Mouse (Mus musculus): Measurements from ENCODE around the gene Pkp2.
A peak's percentile ranks its signal among the peaks of the same experiment; 100 is the strongest.

Pkp2 gene

DNA sequence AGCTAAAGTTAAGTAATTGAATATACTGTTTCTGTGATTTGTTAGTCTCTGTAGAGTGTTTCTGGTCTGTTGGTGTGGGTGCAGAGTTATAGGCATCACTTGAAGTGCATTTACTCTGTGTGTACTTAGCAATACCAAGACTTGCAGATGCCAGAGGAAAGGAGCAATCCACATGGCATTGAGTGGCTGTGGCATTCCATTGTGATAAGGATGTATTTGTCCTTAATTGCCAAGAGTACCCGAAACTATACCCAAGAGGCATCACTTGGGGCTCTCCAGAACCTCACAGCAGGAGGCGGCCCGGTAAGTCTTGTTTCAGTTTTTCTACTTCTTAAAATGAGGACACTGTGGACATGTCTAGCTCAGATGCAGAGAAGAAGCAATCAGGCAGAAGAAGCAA, 49.3 kb downstream of the Pkp2 start:
- DNase-seq, result no peak

DNA sequence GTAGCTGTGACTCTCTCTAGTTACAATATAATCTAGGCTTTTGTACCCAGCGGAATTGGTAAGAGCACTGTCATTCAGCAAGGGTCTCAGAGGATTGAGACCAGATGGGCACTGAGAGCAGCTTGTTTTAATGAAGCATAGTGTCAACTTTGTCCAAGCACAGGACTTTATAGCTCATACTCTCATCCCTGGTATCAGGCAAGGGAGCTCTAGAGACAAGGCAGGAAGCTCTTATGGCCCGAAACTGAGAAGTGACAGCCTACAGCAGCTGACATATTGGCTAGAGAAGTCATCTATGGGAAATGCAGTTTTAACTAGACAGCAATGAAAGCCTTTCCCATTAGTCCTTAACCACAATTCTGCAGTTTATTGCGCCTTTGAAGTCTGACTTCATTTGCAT, 59.9 kb downstream of the Pkp2 start:
- no peak for DNase-seq

DNA sequence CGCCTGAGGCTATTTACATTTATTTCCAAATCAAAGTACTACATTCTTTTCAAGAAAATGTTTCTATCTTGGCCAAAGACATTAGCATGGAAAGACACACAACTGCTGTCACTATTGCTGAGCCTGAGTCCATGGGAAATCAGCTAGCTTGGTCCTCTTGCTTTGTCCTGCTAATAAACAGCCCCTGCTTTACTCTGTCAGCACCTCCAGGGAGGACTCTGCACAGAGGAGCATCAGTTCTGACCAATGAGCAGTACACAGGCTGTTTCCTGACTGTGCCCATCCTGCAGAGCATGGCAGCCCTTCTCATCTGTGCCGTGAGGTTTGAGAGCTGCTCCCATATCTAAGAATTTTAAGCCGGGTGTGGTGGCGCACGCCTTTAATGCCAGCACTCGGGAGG, 60.6 kb downstream of the Pkp2 start:
- no peak for DNase-seq

DNA sequence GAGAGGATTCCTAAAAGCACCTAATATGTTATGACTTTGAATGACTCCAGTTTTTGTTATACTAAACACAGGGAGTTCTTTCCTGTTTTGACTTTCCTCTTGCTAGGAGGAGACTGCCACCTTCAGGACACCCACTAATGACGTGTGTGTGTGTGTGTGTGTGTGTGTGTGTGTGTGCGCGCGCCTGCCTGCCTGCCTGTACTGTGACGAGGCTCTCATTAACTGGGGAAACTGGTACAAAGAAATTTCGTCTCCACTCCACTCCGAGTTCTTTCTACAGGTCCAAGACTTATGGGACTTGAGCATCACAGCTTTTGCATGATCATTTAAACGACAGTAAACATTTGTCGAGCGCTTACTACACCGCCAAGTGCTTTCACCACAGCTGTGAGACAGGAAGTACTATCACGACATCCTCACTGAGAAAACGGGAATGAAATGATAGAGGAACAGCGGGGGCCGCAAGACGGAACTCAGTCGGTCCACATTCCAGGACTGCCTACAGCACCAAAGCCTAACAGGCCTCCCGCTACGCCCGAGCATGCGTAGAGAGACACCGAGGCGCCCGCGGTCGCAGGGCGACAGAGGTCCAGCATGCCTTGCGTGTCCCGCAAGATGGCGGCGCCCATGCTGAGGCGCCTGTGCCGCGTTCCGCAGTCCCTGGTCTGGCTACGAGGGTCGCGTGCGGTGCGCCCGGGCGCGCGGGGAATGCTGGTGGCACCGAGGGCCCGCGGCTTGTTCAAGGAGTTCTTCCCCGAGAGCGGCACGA, 89.4 kb downstream of the Pkp2 start, which contains the start of gene Yars2:
Yars2 (plus strand) TSS at position 597 of the 769 bp plus-strand sequence.
- DNase-seq, result peak; percentile 95

DNA sequence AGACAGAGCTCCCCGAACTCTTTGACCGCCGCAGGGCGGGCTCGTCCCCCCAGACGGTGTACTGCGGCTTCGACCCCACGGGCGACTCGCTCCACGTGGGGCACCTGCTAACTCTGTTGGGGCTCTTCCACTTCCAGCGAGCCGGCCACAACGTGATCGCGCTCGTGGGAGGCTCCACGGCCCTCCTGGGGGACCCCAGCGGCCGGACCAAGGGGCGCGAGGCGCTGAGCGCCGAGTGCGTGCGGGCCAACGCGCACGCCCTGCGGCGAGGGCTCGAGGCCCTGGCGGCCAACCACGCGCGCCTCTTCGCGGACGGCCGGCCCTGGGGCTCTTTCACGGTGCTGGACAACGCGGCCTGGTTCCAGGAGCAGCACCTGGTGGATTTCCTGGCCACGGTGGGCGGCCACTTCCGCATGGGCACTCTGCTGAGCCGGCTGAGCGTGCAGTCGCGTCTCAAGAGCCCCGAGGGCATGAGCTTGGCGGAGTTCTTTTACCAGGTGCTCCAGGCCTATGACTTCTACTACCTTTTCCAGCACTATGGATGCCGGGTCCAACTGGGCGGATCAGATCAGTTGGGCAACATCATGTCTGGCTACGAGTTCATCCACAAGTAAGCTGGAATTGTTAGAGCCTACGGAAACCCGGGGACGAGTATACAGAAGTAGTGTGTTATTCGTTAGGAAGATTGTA, 90.2 kb downstream of the Pkp2 start:
- peak; percentile 42 for DNase-seq

DNA sequence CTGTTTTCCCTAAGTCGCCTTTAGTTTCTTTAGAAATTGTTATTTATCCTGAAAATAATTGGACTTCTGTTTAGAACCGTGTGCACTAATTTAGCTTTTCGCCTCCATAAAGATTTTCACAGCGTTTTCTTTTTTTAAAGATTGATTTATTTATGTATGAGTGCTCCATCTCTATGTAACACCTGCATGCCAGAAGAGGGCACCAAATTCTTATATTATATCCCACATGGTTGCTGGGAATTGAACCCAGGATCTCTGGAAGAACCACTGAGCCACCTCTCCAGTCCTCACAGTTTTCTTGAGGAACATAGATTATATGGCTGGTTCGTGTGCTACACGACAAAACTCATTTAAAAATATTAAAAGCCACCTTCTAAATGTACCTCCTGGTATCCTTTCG, 90.8 kb downstream of the Pkp2 start:
- no peak for DNase-seq

DNA sequence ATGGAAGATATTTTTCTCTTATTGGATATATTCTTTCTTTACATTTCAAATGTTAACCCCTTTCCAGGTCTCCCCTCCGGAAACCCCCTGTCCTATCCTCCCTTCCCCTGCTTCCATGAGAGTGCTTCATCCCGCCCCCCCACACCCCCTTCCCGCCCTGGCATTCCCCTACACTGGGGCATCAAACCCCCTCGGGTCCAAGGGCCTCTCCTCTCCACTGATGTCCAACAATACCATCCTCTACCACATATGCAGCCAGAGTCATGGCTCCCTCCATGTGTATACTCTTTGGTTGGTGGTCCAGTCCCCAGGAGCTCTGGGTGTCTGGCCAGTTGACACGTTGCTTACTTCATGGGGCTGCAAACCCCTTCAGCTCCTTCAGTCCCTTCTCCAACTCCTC, 98.2 kb downstream of the Pkp2 start:
- no peak for DNase-seq

Measured in right cerebral cortex, adult 18-20 months (tissue).